Mouse (Mus musculus) lung, postnatal 14 days (tissue): ENCODE results near the gene Vps37b.
"Not testable (repeated sequence)": the region's sequence is repeated elsewhere in the genome, so short reads cannot be mapped to it uniquely, and the experiment has no call there.

Source experiments
- DNase-seq: peaks from one replicate; pipeline ENCODE4 v3.0.0; 2021

Vps37b gene

GRCm38 (mm10) chr5:124032001-124032508, at the start of gene Vps37b:
Gene Vps37b, minus strand, starts transcription at chr5:124032270.
- DNase-seq, result peak; percentile 92

GRCm38 (mm10) chr5:124079880-124080279, 47.8 kb upstream of the Vps37b start:
- no peak for DNase-seq

GRCm38 (mm10) chr5:124078794-124079416, 46.8 kb upstream of the Vps37b start:
- no peak for DNase-seq

GRCm38 (mm10) chr5:124077856-124078460, 45.9 kb upstream of the Vps37b start:
- no peak for DNase-seq

- DNase-seq, result no peak
These were observed 45.2 kb upstream of the Vps37b start for GRCm38 (mm10) chr5:124077241-124077640.

GRCm38 (mm10) chr5:124076559-124076958, 44.5 kb upstream of the Vps37b start:
- no peak for DNase-seq

GRCm38 (mm10) chr5:124075716-124076115, 43.6 kb upstream of the Vps37b start:
- no peak for DNase-seq

- DNase-seq, result no peak
These were observed 42.8 kb upstream of the Vps37b start for GRCm38 (mm10) chr5:124074845-124075307.

- DNase-seq, result no peak
These were observed 41.6 kb upstream of the Vps37b start for GRCm38 (mm10) chr5:124073682-124074081.

GRCm38 (mm10) chr5:124069657-124070056, 37.6 kb upstream of the Vps37b start:
- DNase-seq, result no peak

GRCm38 (mm10) chr5:124062037-124062824, 30.2 kb upstream of the Vps37b start:
- DNase-seq, result no peak

- DNase-seq, result peak; percentile 19
These were observed 27.6 kb upstream of the Vps37b start for GRCm38 (mm10) chr5:124059677-124060076.

- DNase-seq, result no peak
These were observed 26.7 kb upstream of the Vps37b start for GRCm38 (mm10) chr5:124058749-124059148.

GRCm38 (mm10) chr5:124056956-124057355, 24.9 kb upstream of the Vps37b start:
- no peak for DNase-seq

- DNase-seq, result no peak
These were observed 24.1 kb upstream of the Vps37b start for GRCm38 (mm10) chr5:124056219-124056618.

- not testable (repeated sequence) for DNase-seq
These were observed 20.6 kb upstream of the Vps37b start for GRCm38 (mm10) chr5:124052641-124053040.

GRCm38 (mm10) chr5:124051899-124052491, 19.9 kb upstream of the Vps37b start:
- DNase-seq, result no peak

- peak; percentile 42 for DNase-seq
These were observed 18.3 kb upstream of the Vps37b start for GRCm38 (mm10) chr5:124050095-124051050.

GRCm38 (mm10) chr5:124049249-124050045, 17.4 kb upstream of the Vps37b start:
- DNase-seq, result no peak

- no peak for DNase-seq
These were observed 14.8 kb upstream of the Vps37b start for GRCm38 (mm10) chr5:124046741-124047401.
